Mouse (Mus musculus): ENCODE data around the gene Med14. TPM values are rescaled to one million over a fixed set of nuclear protein-coding genes. Genes with fewer than 3 reads are reported as not detected.

The Med14 gene
- 14.6 and 16.6 TPM in 2 replicates for polyA plus RNA-seq (2014; fragmentation: Nextera tagmentation; extraction: Ambion mirVana)

GRCm38 (mm10) chrX:12761626-12762333 is at the start of gene Med14:
TSS of gene Med14 (minus strand) at chrX:12762073.
- 3% methylated on average over 48 of the region's 79 CpGs for WGBS
- ATAC-seq (replicated peaks; ENCODE audit: low FRiP score), result peak; percentile 96

GRCm38 (mm10) chrX:12800559-12800958 is 38.7 kb upstream of the Med14 start:
- no peak for DNase-seq (ENCODE audit: low spot score)
- H3K27ac ChIP-seq (ENCODE audit: low read depth, low read length), result no peak overlapping the region
- no peaks in the 10 kb centered on the region for H3K4me1 ChIP-seq (replicated peaks; ENCODE audit: control insufficient read depth, insufficient read depth, low read length)
- no peak overlapping the region for H3K4me3 ChIP-seq (ENCODE audit: low read depth, low read length)
- no peak for ATAC-seq (replicated peaks; ENCODE audit: low FRiP score)
- H3K9ac ChIP-seq (ENCODE audit: low read depth, low read length), result no peak overlapping the region
- H3K27me3 ChIP-seq (replicated peaks; ENCODE audit: control insufficient read depth, insufficient read depth, low read length), result no peaks in the 10 kb centered on the region
- H3K9me3 ChIP-seq (ENCODE audit: control insufficient read depth, low read length), result no peaks in the 10 kb centered on the region
- H3K36me3 ChIP-seq (ENCODE audit: control insufficient read depth, insufficient read depth, low read length), result no peaks in the 10 kb centered on the region
- no peak overlapping the region for H3K4me2 ChIP-seq
- WGBS, result 65% methylated on average over 4 of the region's 4 CpGs

More at GRCm38 (mm10) chrX:12761626-12762333, at the start of gene Med14:
- DNase-seq (ENCODE audit: low spot score), result peak; percentile 81
- H3K27me3 ChIP-seq (replicated peaks; ENCODE audit: control insufficient read depth, insufficient read depth, low read length), result peaks cover 15% of the 10 kb centered on the region
- no peaks in the 10 kb centered on the region for H3K36me3 ChIP-seq (ENCODE audit: control insufficient read depth, insufficient read depth, low read length)
- peak within 1 kb of the TSS; percentile 76 for H3K4me3 ChIP-seq (ENCODE audit: low read depth, low read length)
- no peaks in the 10 kb centered on the region for H3K9me3 ChIP-seq (ENCODE audit: control insufficient read depth, low read length)
- H3K9ac ChIP-seq (ENCODE audit: low read depth, low read length), result peak within 1 kb of the TSS; percentile 79
- peak within 1 kb of the TSS; percentile 96 for H3K27ac ChIP-seq (ENCODE audit: low read depth, low read length)
- no peaks in the 10 kb centered on the region for H3K4me1 ChIP-seq (replicated peaks; ENCODE audit: control insufficient read depth, insufficient read depth, low read length)
- H3K4me2 ChIP-seq, result peak within 1 kb of the TSS; percentile 72

- H3K4me3 ChIP-seq (ENCODE audit: low read depth, low read length), result no peak overlapping the region
- H3K4me1 ChIP-seq (replicated peaks; ENCODE audit: control insufficient read depth, insufficient read depth, low read length), result no peaks in the 10 kb centered on the region
- no peaks in the 10 kb centered on the region for H3K9me3 ChIP-seq (ENCODE audit: control insufficient read depth, low read length)
- DNase-seq (ENCODE audit: low spot score) (no peak), ATAC-seq (replicated peaks; ENCODE audit: low FRiP score) (no peak)
- WGBS, result 40% methylated on average over 2 of the region's 2 CpGs
- no peaks in the 10 kb centered on the region for H3K36me3 ChIP-seq (ENCODE audit: control insufficient read depth, insufficient read depth, low read length)
- no peak overlapping the region for H3K4me2 ChIP-seq
- H3K27me3 ChIP-seq (replicated peaks; ENCODE audit: control insufficient read depth, insufficient read depth, low read length), result no peaks in the 10 kb centered on the region; the same call in 1 of the 2 replicates
- H3K27ac ChIP-seq (ENCODE audit: low read depth, low read length), result no peak overlapping the region
- H3K9ac ChIP-seq (ENCODE audit: low read depth, low read length), result no peak overlapping the region
These were observed 33.0 kb upstream of the Med14 start for GRCm38 (mm10) chrX:12794842-12795241.

GRCm38 (mm10) chrX:12791674-12792340 is 29.9 kb upstream of the Med14 start:
- 79% methylated on average over 4 of the region's 4 CpGs for WGBS
- H3K36me3 ChIP-seq (ENCODE audit: control insufficient read depth, insufficient read depth, low read length), result no peaks in the 10 kb centered on the region
- H3K4me1 ChIP-seq (replicated peaks; ENCODE audit: control insufficient read depth, insufficient read depth, low read length), result no peaks in the 10 kb centered on the region
- H3K4me3 ChIP-seq (ENCODE audit: low read depth, low read length), result no peak overlapping the region
- no peaks in the 10 kb centered on the region; the same call in 1 of the 2 replicates for H3K27me3 ChIP-seq (replicated peaks; ENCODE audit: control insufficient read depth, insufficient read depth, low read length)
- ATAC-seq (replicated peaks; ENCODE audit: low FRiP score) (no peak), DNase-seq (ENCODE audit: low spot score) (no peak)
- H3K9me3 ChIP-seq (ENCODE audit: control insufficient read depth, low read length), result no peaks in the 10 kb centered on the region
- H3K9ac ChIP-seq (ENCODE audit: low read depth, low read length), result no peak overlapping the region
- no peak overlapping the region for H3K27ac ChIP-seq (ENCODE audit: low read depth, low read length)
- H3K4me2 ChIP-seq, result no peak overlapping the region

- ATAC-seq (replicated peaks; ENCODE audit: low FRiP score) (no peak), DNase-seq (ENCODE audit: low spot score) (no peak)
- H3K36me3 ChIP-seq (ENCODE audit: control insufficient read depth, insufficient read depth, low read length), result no peaks in the 10 kb centered on the region
- H3K4me3 ChIP-seq (ENCODE audit: low read depth, low read length), result no peak overlapping the region
- H3K27me3 ChIP-seq (replicated peaks; ENCODE audit: control insufficient read depth, insufficient read depth, low read length), result no peaks in the 10 kb centered on the region
- no peak overlapping the region for H3K9ac ChIP-seq (ENCODE audit: low read depth, low read length)
- H3K27ac ChIP-seq (ENCODE audit: low read depth, low read length), result no peak overlapping the region
- H3K4me2 ChIP-seq, result no peak overlapping the region
- no peaks in the 10 kb centered on the region for H3K9me3 ChIP-seq (ENCODE audit: control insufficient read depth, low read length)
- WGBS, result 78% methylated on average over 3 of the region's 3 CpGs
- H3K4me1 ChIP-seq (replicated peaks; ENCODE audit: control insufficient read depth, insufficient read depth, low read length), result no peaks in the 10 kb centered on the region
These were observed 11.4 kb upstream of the Med14 start for GRCm38 (mm10) chrX:12773236-12773635.

- Histone ChIP-seq H3K9ac (ENCODE audit: low read depth, low read length) (no peak overlapping the region), H3K4me2 (no peak overlapping the region), H3K36me3 (ENCODE audit: control insufficient read depth, insufficient read depth, low read length) (no peaks in the 10 kb centered on the region), H3K4me3 (ENCODE audit: low read depth, low read length) (no peak overlapping the region), H3K27me3 (replicated peaks; ENCODE audit: control insufficient read depth, insufficient read depth, low read length) (no peaks in the 10 kb centered on the region), H3K4me1 (replicated peaks; ENCODE audit: control insufficient read depth, insufficient read depth, low read length) (no peaks in the 10 kb centered on the region), H3K27ac (ENCODE audit: low read depth, low read length) (no peak overlapping the region), H3K9me3 (ENCODE audit: control insufficient read depth, low read length) (no peaks in the 10 kb centered on the region)
- WGBS, result 68% methylated on average over 2 of the region's 2 CpGs
- DNase-seq (ENCODE audit: low spot score), result no peak
- ATAC-seq (replicated peaks; ENCODE audit: low FRiP score), result no peak
These were observed 9.7 kb upstream of the Med14 start for GRCm38 (mm10) chrX:12771561-12771960.

- H3K4me3 ChIP-seq (ENCODE audit: low read depth, low read length), result no peak overlapping the region
- no peaks in the 10 kb centered on the region for H3K4me1 ChIP-seq (replicated peaks; ENCODE audit: control insufficient read depth, insufficient read depth, low read length)
- H3K9me3 ChIP-seq (ENCODE audit: control insufficient read depth, low read length), result no peaks in the 10 kb centered on the region
- H3K9ac ChIP-seq (ENCODE audit: low read depth, low read length), result no peak overlapping the region
- 75% methylated on average over 3 of the region's 3 CpGs for WGBS
- no peak overlapping the region for H3K27ac ChIP-seq (ENCODE audit: low read depth, low read length)
- H3K4me2 ChIP-seq, result no peak overlapping the region
- DNase-seq (ENCODE audit: low spot score), result no peak
- H3K36me3 ChIP-seq (ENCODE audit: control insufficient read depth, insufficient read depth, low read length), result no peaks in the 10 kb centered on the region
- H3K27me3 ChIP-seq (replicated peaks; ENCODE audit: control insufficient read depth, insufficient read depth, low read length), result no peaks in the 10 kb centered on the region
- no peak for ATAC-seq (replicated peaks; ENCODE audit: low FRiP score)
These were observed 6.7 kb upstream of the Med14 start for GRCm38 (mm10) chrX:12768571-12768970.

GRCm38 (mm10) chrX:12766846-12767564 is 5.1 kb upstream of the Med14 start:
- WGBS, result 53% methylated on average over 4 of the region's 4 CpGs
- no peak overlapping the region for H3K4me2 ChIP-seq
- no peak for ATAC-seq (replicated peaks; ENCODE audit: low FRiP score)

More at GRCm38 (mm10) chrX:12766846-12767564, 5.1 kb upstream of the Med14 start:
- H3K9ac ChIP-seq (ENCODE audit: low read depth, low read length), result no peak overlapping the region
- H3K27me3 ChIP-seq (replicated peaks; ENCODE audit: control insufficient read depth, insufficient read depth, low read length), result peaks cover 6% of the 10 kb centered on the region
- H3K9me3 ChIP-seq (ENCODE audit: control insufficient read depth, low read length), result no peaks in the 10 kb centered on the region
- no peaks in the 10 kb centered on the region for H3K36me3 ChIP-seq (ENCODE audit: control insufficient read depth, insufficient read depth, low read length)
- no peak for DNase-seq (ENCODE audit: low spot score)
- no peak overlapping the region for H3K4me3 ChIP-seq (ENCODE audit: low read depth, low read length)
- H3K4me1 ChIP-seq (replicated peaks; ENCODE audit: control insufficient read depth, insufficient read depth, low read length), result no peaks in the 10 kb centered on the region
- no peak overlapping the region for H3K27ac ChIP-seq (ENCODE audit: low read depth, low read length)

Measured in liver, embryonic 11.5 days (tissue).